Mouse (Mus musculus) stomach, postnatal 0 days (tissue): ENCODE results near the gene Gtf2f2. TPM values are rescaled to one million over a fixed set of nuclear protein-coding genes. Genes with fewer than 3 reads are reported as not detected.

ENCODE experiments used
- ATAC-seq: fragments of 200-750 bp; cut with Nextera tagmentation; 2 replicates; pipeline ENCODE4 v1.8.0; 2017; ENCODE audit not compliant: low FRiP score, low TSS enrichment
- DNase-seq: peaks from one replicate; pipeline ENCODE4 v3.0.0-alpha.2; 2016; ENCODE audit warnings: low spot score
- H3K27ac ChIP-seq: fragments of 300-500 bp; sonication (generic); replicated peaks from 2 replicates; pipeline ENCODE4 v1.5.1; 2014; ENCODE audit warnings: mild to moderate bottlenecking, control low read depth
- H3K27me3 ChIP-seq: fragments of 300-500 bp; sonication (generic); 2 replicates; pipeline ENCODE4 v1.6.1; 2014; ENCODE audit warnings: low read length; ENCODE audit not compliant: control insufficient read depth, insufficient read depth
- H3K36me3 ChIP-seq: fragments of 300-500 bp; sonication (generic); 2 replicates; pipeline ENCODE4 v1.6.1; 2014; ENCODE audit warnings: low read length, mixed read lengths; ENCODE audit not compliant: control insufficient read depth, insufficient read depth
- H3K4me1 ChIP-seq: fragments of 300-500 bp; sonication (generic); replicated peaks from 2 replicates; pipeline ENCODE4 v1.6.1; 2014; ENCODE audit warnings: antibody characterized with exemption; ENCODE audit not compliant: control insufficient read depth, insufficient read depth
- H3K4me2 ChIP-seq: fragments of 300-500 bp; sonication (generic); replicated peaks from 2 replicates; pipeline ENCODE4 v1.6.1; 2014; ENCODE audit warnings: low read depth, mild to moderate bottlenecking, control low read depth, moderate library complexity
- H3K4me3 ChIP-seq: fragments of 300-500 bp; sonication (generic); 2 replicates; pipeline ENCODE4 v1.5.1; 2014; ENCODE audit warnings: low read depth, low read length, control low read depth
- H3K9ac ChIP-seq: fragments of 300-500 bp; sonication (generic); 2 replicates; pipeline ENCODE4 v1.6.1; 2014; ENCODE audit warnings: mild to moderate bottlenecking, low read length, control low read depth, mixed read lengths
- H3K9me3 ChIP-seq: fragments of 300-500 bp; sonication (generic); 2 replicates; pipeline ENCODE4 v1.6.1; 2016; ENCODE audit warnings: low read length; ENCODE audit not compliant: control insufficient read depth
- CTCF ChIP-seq: IDR thresholded peaks from 2 replicates; pipeline ENCODE4 v1.5.1; 2016; ENCODE audit warnings: antibody characterized with exemption, low read depth, mild to moderate bottlenecking, moderate library complexity
- EP300 ChIP-seq: optimal IDR thresholded peaks from 2 replicates; pipeline ENCODE3; 2016; ENCODE audit warnings: antibody characterized with exemption
- WGBS: fragments of 180-500 bp; shearing (Covaris S2); extraction: QIAGEN DNeasy Blood & Tissue Kit; methylation state at CpG from one replicate; pipeline ENCODE4 v1.1.7; 2014; 5-methylcytosine and 5-hydroxymethylcytosine counted together
- polyA plus RNA-seq: library from polyadenylated mRNA; unstranded; fragments of >200 nt; fragmentation: Nextera tagmentation; extraction: Ambion mirVana; gene quantifications from 2 replicates; pipeline ENCODE4 v1.2.1, GENCODE M21; 2015

Gtf2f2 gene
- polyA plus RNA-seq, 1 experiment from 2014 or later = 36.8 TPM

DNA sequence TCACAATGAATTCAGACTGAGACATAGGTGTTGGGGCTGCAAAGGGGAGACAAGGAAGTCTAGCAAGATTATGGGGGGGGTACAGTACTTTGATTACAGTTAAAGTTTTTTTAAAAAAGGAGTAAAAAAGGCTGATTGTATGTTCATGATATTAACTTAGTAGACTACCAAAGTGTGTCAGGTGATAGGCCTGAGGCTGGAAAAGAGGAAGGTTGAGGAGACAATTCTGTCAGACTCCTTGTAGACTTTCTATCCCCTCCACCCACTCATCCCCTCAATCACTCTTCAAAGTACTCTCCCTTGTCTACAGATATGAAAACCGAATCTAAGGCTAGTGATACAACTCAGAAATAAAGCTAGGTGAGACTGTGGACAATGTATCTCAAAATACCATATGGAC lies 2.5 kb downstream of the Gtf2f2 start:
- Histone ChIP-seq H3K4me3 (no peak overlapping the region), H3K9me3 (no peaks in the 10 kb centered on the region), H3K36me3 (no peaks in the 10 kb centered on the region), H3K9ac (no peak overlapping the region), H3K4me1 (no peaks in the 10 kb centered on the region), H3K4me2 (no peak overlapping the region), H3K27ac (no peak overlapping the region), H3K27me3 (no peaks in the 10 kb centered on the region)
- DNase-seq = no peak
- no peak for TF ChIP-seq CTCF
- no peak for TF ChIP-seq EP300
- WGBS = 93% methylated on average over 1 of the region's 1 CpGs
- ATAC-seq = no peak

DNA sequence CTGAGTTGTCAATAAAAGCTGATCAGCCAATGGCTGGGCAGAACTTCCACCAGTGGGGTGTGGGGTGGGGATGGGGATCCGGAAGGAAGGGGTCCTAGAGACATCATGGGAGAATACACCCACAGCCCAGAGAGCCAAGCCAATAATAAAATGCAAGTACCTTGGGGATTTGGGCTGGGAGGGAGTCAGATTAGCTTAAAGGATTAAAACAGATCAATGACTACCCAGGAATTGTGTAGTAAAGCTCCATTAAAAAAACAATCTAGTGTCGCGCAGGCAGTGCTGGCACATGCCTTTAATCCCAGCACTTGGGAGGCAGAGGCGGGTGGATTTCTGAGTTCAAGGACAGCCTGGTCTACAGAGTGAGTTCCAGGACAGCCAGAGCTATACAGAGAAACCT lies 5.7 kb downstream of the Gtf2f2 start:
- Histone ChIP-seq H3K36me3 (no peaks in the 10 kb centered on the region), H3K27me3 (no peaks in the 10 kb centered on the region), H3K27ac (no peak overlapping the region), H3K4me2 (no peak overlapping the region), H3K9me3 (no peaks in the 10 kb centered on the region), H3K4me3 (no peak overlapping the region), H3K4me1 (no peaks in the 10 kb centered on the region), H3K9ac (no peak overlapping the region)
- WGBS = 92% methylated on average over 4 of the region's 4 CpGs
- no peak for DNase-seq
- no peak for TF ChIP-seq CTCF
- TF ChIP-seq EP300 = no peak
- ATAC-seq = no peak

DNA sequence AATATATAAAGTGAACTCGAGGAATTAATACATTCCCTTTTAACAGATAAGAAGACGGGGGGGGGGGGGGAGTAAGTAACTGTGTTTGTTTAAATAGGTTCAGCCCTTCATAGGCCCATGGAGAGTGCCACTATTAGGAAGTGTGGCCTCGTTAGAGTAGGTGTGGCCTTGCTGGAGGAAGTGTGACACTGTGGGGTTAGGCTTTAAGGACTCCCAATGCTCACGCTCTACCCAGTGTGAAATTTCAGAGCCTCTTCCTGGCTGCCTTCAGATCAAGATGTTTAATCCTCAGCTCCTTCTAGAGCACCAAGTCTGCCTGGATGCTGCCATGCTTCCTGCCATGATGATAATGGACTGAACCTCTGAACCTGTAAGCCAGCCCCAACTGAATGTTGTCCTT lies 8.9 kb downstream of the Gtf2f2 start:
- 60% methylated on average over 4 of the region's 4 CpGs for WGBS
- H3K27me3 ChIP-seq = no peaks in the 10 kb centered on the region
- no peak overlapping the region for H3K9ac ChIP-seq
- DNase-seq (no peak), ATAC-seq (no peak)
- H3K4me2 ChIP-seq = no peak overlapping the region
- H3K9me3 ChIP-seq = no peaks in the 10 kb centered on the region
- H3K27ac ChIP-seq = no peak overlapping the region
- H3K36me3 ChIP-seq = no peaks in the 10 kb centered on the region
- H3K4me3 ChIP-seq = no peak overlapping the region
- H3K4me1 ChIP-seq = no peaks in the 10 kb centered on the region
- TF ChIP-seq CTCF (no peak), EP300 (no peak)

DNA sequence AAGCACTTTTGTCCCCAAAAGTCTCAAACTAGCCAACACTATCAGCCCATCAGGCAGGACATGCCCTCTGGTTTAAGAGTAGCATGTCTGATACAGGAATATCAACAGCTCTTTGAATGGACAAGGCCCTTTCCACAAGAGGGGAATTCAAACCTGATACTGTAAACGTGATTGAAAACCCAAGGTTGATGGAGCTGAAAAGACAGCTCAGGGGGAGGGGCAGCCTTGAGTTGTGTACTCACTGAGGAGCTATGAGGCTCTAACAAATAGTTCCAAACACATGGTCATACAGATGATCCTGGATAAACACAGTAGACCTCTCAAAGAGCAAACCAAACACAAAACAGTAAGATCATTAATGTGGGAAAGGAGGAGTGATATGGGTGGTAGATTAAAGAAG lies 12.6 kb downstream of the Gtf2f2 start:
- H3K36me3 ChIP-seq = no peaks in the 10 kb centered on the region
- no peak overlapping the region for H3K4me2 ChIP-seq
- no peak overlapping the region for H3K27ac ChIP-seq
- no peak overlapping the region for H3K9ac ChIP-seq
- DNase-seq (no peak), ATAC-seq (no peak)
- no peaks in the 10 kb centered on the region for H3K27me3 ChIP-seq
- no peak for TF ChIP-seq EP300
- no peak for TF ChIP-seq CTCF
- no peaks in the 10 kb centered on the region for H3K9me3 ChIP-seq
- H3K4me1 ChIP-seq = no peaks in the 10 kb centered on the region
- WGBS = 49% methylated on average over 1 of the region's 1 CpGs
- no peak overlapping the region for H3K4me3 ChIP-seq

DNA sequence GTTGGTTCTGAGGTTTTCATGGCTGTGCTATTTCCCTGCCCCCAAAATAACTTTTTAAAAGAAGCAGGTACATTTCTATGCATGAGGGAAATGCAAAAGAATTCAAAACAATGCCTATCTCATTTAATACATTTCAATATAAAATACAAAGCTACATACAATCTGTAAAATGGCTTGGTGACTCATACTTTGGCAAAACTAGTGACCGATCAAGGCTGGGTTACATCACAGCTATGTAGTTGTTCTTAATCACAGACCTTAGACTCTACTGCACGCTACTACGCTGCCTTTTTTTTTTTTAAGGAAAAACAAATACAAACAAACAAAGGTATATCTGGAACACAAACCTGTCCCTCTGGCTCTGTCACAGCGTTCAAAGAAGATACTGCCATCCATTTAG lies 18.3 kb downstream of the Gtf2f2 start:
- no peak overlapping the region for H3K9ac ChIP-seq
- DNase-seq (no peak), ATAC-seq (no peak)
- WGBS = 78% methylated on average over 4 of the region's 4 CpGs
- H3K4me2 ChIP-seq = no peak overlapping the region
- H3K4me3 ChIP-seq = no peak overlapping the region
- no peak overlapping the region for H3K27ac ChIP-seq
- no peaks in the 10 kb centered on the region for H3K9me3 ChIP-seq
- H3K36me3 ChIP-seq = no peaks in the 10 kb centered on the region
- no peak for TF ChIP-seq CTCF
- TF ChIP-seq EP300 = no peak
- no peaks in the 10 kb centered on the region for H3K4me1 ChIP-seq
- no peaks in the 10 kb centered on the region for H3K27me3 ChIP-seq

DNA sequence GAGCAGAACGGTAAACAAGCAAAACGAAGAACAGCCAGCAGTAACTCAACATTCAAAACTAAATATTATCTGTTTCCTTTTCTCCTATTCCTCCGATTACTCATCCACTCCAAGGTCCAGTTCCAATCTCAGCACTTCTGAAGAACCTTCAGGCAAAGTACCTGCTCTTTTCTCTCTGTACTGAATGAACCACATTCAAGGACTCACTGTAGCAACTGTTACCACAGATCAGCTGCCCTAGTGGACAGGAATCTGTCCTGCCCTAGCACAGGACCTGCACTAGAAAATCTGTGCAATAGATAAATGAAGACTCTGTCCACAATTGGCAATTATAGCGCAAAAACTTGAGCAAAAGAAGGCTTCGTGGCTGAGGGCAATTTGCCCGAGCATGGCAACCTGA lies 19.7 kb downstream of the Gtf2f2 start:
- H3K4me3 ChIP-seq = no peak overlapping the region
- no peak overlapping the region for H3K9ac ChIP-seq
- no peak overlapping the region for H3K27ac ChIP-seq
- H3K36me3 ChIP-seq = no peaks in the 10 kb centered on the region
- WGBS = 89% methylated on average over 6 of the region's 6 CpGs
- no peak for TF ChIP-seq EP300
- TF ChIP-seq CTCF = no peak
- H3K9me3 ChIP-seq = no peaks in the 10 kb centered on the region
- DNase-seq = no peak
- no peaks in the 10 kb centered on the region for H3K4me1 ChIP-seq
- no peak for ATAC-seq
- H3K27me3 ChIP-seq = no peaks in the 10 kb centered on the region
- no peak overlapping the region for H3K4me2 ChIP-seq
